Mouse (Mus musculus) thymus, adult 2 months (tissue): ENCODE data around the gene Grcc10.

Source experiments
- CTCF ChIP-seq: fragments of 200-500 bp; IDR thresholded peaks from 2 replicates; pipeline ENCODE4 v1.5.1; 2012; ENCODE audit warnings: mild to moderate bottlenecking, control low read depth, low read length, moderate library complexity, borderline replicate concordance; ENCODE audit not compliant: control insufficient read depth, poor library complexity, insufficient read depth; ENCODE audit errors: extremely low read depth
- POLR2A ChIP-seq: fragments of 200-500 bp; IDR thresholded peaks from 2 replicates; pipeline ENCODE4 v1.6.1; 2012; ENCODE audit warnings: mild to moderate bottlenecking, low read length, control low read depth, moderate library complexity; ENCODE audit not compliant: control insufficient read depth, poor library complexity, insufficient read depth; ENCODE audit errors: extremely low read depth

DNA sequence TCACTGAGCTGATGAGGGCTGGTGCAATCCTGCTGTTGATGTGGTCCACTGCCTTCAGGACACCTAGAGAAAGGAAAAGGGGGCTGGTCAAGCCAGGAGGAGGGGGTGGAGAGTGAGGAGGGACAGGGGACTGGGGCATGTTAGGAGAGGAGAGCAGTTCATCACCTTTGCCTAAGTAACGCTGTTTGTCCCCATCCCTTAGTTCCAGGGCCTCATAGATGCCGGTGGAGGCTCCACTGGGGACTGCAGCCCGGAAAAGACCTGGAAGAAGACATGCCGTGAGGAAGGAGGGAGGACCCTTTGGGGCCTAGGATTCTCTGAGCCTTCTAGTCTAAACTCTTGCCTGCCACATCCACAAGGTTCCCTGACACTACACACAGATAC, 26.4 kb upstream of the Grcc10 start:
- TF ChIP-seq POLR2A, result no peak
- no peak for TF ChIP-seq CTCF
